Mouse (Mus musculus) thymus, adult 2 months (tissue): Measurements from ENCODE around the gene 1190002N15Rik.

Experiments
- CTCF ChIP-seq: fragments of 200-500 bp; IDR thresholded peaks from 2 replicates; pipeline ENCODE4 v1.5.1; 2012; ENCODE audit warnings: mild to moderate bottlenecking, control low read depth, low read length, moderate library complexity, borderline replicate concordance; ENCODE audit not compliant: control insufficient read depth, poor library complexity, insufficient read depth; ENCODE audit errors: extremely low read depth
- POLR2A ChIP-seq: fragments of 200-500 bp; IDR thresholded peaks from 2 replicates; pipeline ENCODE4 v1.6.1; 2012; ENCODE audit warnings: mild to moderate bottlenecking, low read length, control low read depth, moderate library complexity; ENCODE audit not compliant: control insufficient read depth, poor library complexity, insufficient read depth; ENCODE audit errors: extremely low read depth

DNA sequence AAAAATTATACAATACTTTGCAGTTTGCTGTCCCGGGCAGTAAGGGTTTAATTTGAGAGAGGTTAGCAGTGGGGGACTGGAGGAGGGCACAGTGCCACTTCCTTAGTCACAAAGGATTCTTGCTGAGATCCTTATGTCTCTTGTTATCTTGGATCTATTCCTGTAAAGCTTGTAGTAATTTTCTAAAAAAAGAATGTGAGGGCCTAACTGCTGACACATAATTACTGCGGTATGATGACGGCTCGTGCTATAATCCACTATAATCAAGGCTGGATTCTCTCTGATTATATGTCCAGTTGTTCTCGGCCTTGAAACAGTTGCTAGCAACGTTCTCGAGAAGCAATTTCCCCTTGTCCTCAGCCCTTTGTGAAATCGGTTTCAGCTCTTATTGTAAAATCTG lies 44.4 kb upstream of the 1190002N15Rik start:
- TF ChIP-seq CTCF, result no peak
- TF ChIP-seq POLR2A, result no peak
